Mouse (Mus musculus) liver, embryonic 12.5 days (tissue): ENCODE data around the gene Arrdc1. TPM values are rescaled to one million over a fixed set of nuclear protein-coding genes. Genes with fewer than 3 reads are reported as not detected.
A peak's percentile ranks its signal among the peaks of the same experiment; 100 is the strongest.

ENCODE experiments used
- ATAC-seq: fragments of 200-750 bp; cut with Nextera tagmentation; 2 replicates; pipeline ENCODE4 v1.8.0; 2017; ENCODE audit warnings: moderate number of reproducible peaks, mild to moderate bottlenecking, moderate library complexity
- H3K27ac ChIP-seq: fragments of 300-500 bp; sonication (generic); 2 replicates; pipeline ENCODE4 v1.5.1; 2016; ENCODE audit warnings: mild to moderate bottlenecking
- H3K27me3 ChIP-seq: fragments of 300-500 bp; sonication (generic); replicated peaks from 2 replicates; pipeline ENCODE4 v1.6.1; 2016; ENCODE audit warnings: mild to moderate bottlenecking, moderate library complexity
- H3K36me3 ChIP-seq: fragments of 300-500 bp; sonication (generic); 2 replicates; pipeline ENCODE4 v1.6.1; 2016; ENCODE audit warnings: mild to moderate bottlenecking, moderate library complexity
- H3K4me1 ChIP-seq: fragments of 300-500 bp; sonication (generic); 2 replicates; pipeline ENCODE4 v1.6.1; 2016
- H3K4me2 ChIP-seq: fragments of 300-500 bp; sonication (generic); 2 replicates; pipeline ENCODE4 v1.6.1; 2016; ENCODE audit warnings: mild to moderate bottlenecking, moderate library complexity
- H3K4me3 ChIP-seq: fragments of 300-500 bp; sonication (generic); 2 replicates; pipeline ENCODE4 v1.5.1; 2016; ENCODE audit warnings: mild to moderate bottlenecking, moderate library complexity
- H3K9ac ChIP-seq: fragments of 300-500 bp; sonication (generic); 2 replicates; pipeline ENCODE4 v1.6.1; 2016; ENCODE audit warnings: mild to moderate bottlenecking, moderate library complexity
- H3K9me3 ChIP-seq: fragments of 300-500 bp; sonication (generic); replicated peaks from 2 replicates; pipeline ENCODE4 v1.6.1; 2016; ENCODE audit warnings: mild to moderate bottlenecking, moderate library complexity
- WGBS: fragments of 180-500 bp; shearing (Covaris S2); methylation state at CpG from one replicate; pipeline ENCODE4 v1.1.7; 2016; ENCODE audit not compliant: insufficient replicate concordance; 5-methylcytosine and 5-hydroxymethylcytosine counted together
- polyA plus RNA-seq: library from polyadenylated mRNA; unstranded; fragments of >200 nt; fragmentation: Nextera tagmentation; extraction: Ambion mirVana; gene quantifications from 2 replicates; pipeline ENCODE4 v1.2.1, GENCODE M21; 2016

Gene Arrdc1
- polyA plus RNA-seq, 1 experiment from 2014 or later = 20.2 TPM

DNA sequence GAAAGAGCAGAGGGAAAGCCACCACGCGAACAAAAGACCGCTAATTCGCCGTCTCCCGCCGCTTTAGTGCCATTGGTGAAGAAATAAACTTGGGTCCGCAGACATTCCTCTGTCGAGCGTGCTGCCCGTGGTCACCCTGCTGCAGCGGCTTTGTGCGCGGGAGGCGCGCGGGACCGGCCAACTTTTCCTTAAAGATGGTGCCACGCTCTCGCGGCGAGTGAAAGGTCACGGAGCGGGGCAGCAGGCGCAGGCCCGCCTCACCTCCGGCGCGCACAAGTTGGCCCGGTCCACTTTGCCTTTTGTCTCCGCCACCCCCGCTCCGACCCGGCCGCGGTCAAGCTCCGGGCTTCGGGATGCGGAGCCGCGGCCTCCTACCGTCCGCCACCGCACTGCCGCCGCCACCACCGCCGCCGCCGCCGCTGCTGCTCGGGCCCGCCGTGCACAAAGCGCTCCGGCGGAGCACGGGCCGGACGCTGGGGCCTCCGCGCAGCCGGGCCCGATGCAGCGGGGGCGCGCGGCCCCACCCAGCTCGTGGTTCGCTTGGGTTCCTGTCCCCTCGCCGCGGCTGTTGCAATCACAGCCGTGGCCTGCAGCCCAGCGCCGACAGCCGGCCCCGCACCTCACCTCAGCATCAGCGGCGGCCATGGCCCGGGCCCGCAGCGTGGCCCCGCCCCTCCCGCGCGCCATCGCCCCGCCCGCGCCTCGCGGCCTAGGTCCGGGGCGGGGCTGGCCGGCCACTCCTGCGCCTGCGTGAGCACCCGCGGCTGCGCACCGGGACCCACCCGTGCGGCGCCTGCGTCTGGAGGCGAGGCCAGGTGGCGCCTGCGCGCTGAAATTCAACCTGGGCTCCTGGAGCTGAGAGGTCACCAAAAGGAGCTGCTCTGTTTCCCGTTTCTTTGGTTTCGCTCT, 15.9 kb downstream of the Arrdc1 start, which contains the start of gene Ehmt1:
Gene Ehmt1, minus strand, starts transcription at position 685 of the 909 bp plus-strand sequence.
- peak; percentile 98 for ATAC-seq
- Histone ChIP-seq H3K9me3 (no peaks in the 10 kb centered on the region), H3K27ac (peak within 1 kb of the TSS; percentile 89), H3K4me3 (peak within 1 kb of the TSS; percentile 99), H3K36me3 (no peaks in the 10 kb centered on the region), H3K27me3 (no peaks in the 10 kb centered on the region), H3K4me1 (peaks cover 22% of the 10 kb centered on the region), H3K9ac (peak within 1 kb of the TSS; percentile 97), H3K4me2 (peak within 1 kb of the TSS; percentile 76)
- 0% methylated on average over 87 of the region's 112 CpGs for whole genome bisulfite sequencing

DNA sequence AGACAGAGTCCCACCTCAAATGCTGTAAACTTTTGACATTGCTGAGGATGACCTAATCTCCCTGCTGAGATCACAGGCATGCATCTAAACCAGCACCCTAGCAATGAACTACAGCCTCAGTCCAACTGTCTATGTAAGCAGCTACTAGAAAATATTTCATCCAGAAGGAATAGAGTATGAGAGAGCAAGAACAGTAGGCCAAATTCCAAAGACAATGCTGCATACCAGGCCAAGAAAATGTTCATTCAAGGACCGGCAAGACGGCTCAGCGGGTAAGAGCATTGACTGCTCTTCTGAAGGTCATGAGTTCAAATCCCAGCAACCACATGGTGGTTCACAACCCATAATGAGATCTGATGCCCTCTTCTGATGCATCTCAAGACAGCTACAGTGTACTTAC, 20.3 kb downstream of the Arrdc1 start:
- Histone ChIP-seq H3K4me1 (peaks cover 15% of the 10 kb centered on the region), H3K9ac (no peak overlapping the region), H3K36me3 (peaks cover 8% of the 10 kb centered on the region), H3K9me3 (no peaks in the 10 kb centered on the region), H3K27me3 (no peaks in the 10 kb centered on the region), H3K4me3 (no peak overlapping the region), H3K27ac (no peak overlapping the region), H3K4me2 (no peak overlapping the region)
- 90% methylated on average over 3 of the region's 3 CpGs for WGBS
- no peak for ATAC-seq

- H3K36me3 ChIP-seq = peaks cover 8% of the 10 kb centered on the region
- H3K27me3 ChIP-seq = no peaks in the 10 kb centered on the region
- no peak overlapping the region for H3K4me2 ChIP-seq
- H3K9me3 ChIP-seq = no peaks in the 10 kb centered on the region
- no peak overlapping the region for H3K27ac ChIP-seq
- no peak for ATAC-seq
- no peak overlapping the region for H3K9ac ChIP-seq
- peaks cover 6% of the 10 kb centered on the region for H3K4me1 ChIP-seq
- no peak overlapping the region for H3K4me3 ChIP-seq
Measured at GRCm38 (mm10) chr2:24912589-24912988, 22.5 kb downstream of the Arrdc1 start.

DNA sequence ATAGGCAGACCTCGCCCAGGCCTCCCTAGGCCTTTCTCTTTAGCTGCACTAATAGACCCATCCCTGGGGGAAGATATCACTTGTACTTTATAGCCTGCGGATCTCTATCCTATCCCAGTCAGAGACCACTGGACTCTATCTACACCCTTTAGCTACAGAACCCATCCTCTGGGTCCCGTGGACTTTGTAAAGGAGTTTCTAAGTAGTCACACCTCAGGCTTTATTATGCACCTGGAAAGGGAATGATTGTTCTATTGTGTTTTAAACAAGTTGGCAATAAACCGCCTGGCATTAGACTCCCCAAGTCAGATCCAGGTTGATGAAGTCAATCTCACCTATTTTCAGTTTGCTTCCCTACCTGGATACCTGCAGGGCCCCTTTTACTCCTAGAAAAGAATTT, 22.9 kb downstream of the Arrdc1 start:
- 82% methylated on average over 4 of the region's 4 CpGs for WGBS
- H3K9ac ChIP-seq = no peak overlapping the region
- ATAC-seq = no peak

DNA sequence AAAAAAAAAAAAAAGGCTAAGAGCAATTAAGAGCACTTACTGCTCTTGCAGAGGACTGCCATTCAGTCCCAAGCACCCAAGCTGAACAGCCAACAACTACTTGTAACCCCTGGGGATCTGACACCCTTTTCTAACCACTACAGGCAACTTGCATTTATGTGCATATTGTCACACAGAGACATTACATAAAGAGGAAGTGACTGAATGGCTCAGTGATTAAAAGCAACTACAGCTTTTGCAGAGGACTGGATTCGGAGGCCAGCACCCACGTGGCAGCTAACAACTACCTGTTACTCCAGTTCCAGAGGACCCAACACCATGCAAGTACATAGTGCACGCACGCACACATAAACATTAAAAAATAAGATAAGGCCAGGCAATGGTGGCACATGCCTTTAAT, 24.6 kb downstream of the Arrdc1 start:
- Histone ChIP-seq H3K36me3 (peaks cover 8% of the 10 kb centered on the region), H3K4me3 (no peak overlapping the region), H3K9ac (no peak overlapping the region), H3K4me1 (peaks cover 15% of the 10 kb centered on the region), H3K27me3 (no peaks in the 10 kb centered on the region), H3K4me2 (no peak overlapping the region), H3K9me3 (no peaks in the 10 kb centered on the region), H3K27ac (no peak overlapping the region)
- no peak for ATAC-seq
- WGBS = 62% methylated on average over 4 of the region's 4 CpGs

More for the DNA sequence above, 22.9 kb downstream of the Arrdc1 start:
- no peak overlapping the region for H3K4me3 ChIP-seq
- no peak overlapping the region for H3K27ac ChIP-seq
- no peak overlapping the region for H3K4me2 ChIP-seq
- H3K27me3 ChIP-seq = no peaks in the 10 kb centered on the region
- H3K36me3 ChIP-seq = peaks cover 8% of the 10 kb centered on the region
- H3K4me1 ChIP-seq = peaks cover 2% of the 10 kb centered on the region
- no peaks in the 10 kb centered on the region for H3K9me3 ChIP-seq

DNA sequence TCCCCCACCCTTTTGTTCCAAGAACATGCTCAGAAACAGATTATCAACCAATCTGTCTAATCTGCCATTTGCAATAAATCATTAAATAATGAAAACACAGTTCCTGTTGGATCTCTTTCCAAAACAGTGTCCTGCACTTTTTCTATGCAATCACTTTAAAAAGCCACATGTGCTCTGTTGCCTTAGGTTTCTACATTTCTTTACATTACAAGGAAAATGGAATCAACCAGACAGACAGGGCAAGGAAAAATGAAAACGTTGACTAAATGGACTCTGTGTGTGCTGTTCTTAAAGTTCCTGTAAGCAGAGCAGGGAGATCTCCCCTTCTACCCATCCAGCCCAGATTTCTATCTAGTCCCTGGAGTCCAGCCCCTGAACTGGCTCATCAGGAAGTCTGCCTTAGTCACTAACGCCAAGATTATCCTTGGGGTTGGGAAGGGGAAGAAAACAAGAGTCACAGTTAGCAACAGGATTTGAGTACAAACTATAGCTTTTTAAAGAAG, 29.3 kb downstream of the Arrdc1 start:
- Histone ChIP-seq H3K4me1 (peaks cover 46% of the 10 kb centered on the region), H3K4me2 (no peak overlapping the region), H3K36me3 (no peaks in the 10 kb centered on the region), H3K4me3 (no peak overlapping the region), H3K9me3 (no peaks in the 10 kb centered on the region), H3K9ac (no peak overlapping the region), H3K27ac (no peak overlapping the region; the same call in 1 of the 2 replicates), H3K27me3 (no peaks in the 10 kb centered on the region)
- ATAC-seq = no peak
- WGBS = 19% methylated on average over 2 of the region's 2 CpGs

- WGBS = 82% methylated on average over 11 of the region's 11 CpGs
- Histone ChIP-seq H3K9me3 (no peaks in the 10 kb centered on the region), H3K4me3 (no peak overlapping the region), H3K27ac (no peak overlapping the region), H3K4me2 (no peak overlapping the region), H3K4me1 (peaks cover 51% of the 10 kb centered on the region), H3K36me3 (no peaks in the 10 kb centered on the region), H3K27me3 (no peaks in the 10 kb centered on the region), H3K9ac (no peak overlapping the region)
- ATAC-seq = no peak
Measured at GRCm38 (mm10) chr2:24904823-24905652, 30.0 kb downstream of the Arrdc1 start.

GRCm38 (mm10) chr2:24902999-24903398, 32.1 kb downstream of the Arrdc1 start:
- 71% methylated on average over 6 of the region's 6 CpGs for WGBS

DNA sequence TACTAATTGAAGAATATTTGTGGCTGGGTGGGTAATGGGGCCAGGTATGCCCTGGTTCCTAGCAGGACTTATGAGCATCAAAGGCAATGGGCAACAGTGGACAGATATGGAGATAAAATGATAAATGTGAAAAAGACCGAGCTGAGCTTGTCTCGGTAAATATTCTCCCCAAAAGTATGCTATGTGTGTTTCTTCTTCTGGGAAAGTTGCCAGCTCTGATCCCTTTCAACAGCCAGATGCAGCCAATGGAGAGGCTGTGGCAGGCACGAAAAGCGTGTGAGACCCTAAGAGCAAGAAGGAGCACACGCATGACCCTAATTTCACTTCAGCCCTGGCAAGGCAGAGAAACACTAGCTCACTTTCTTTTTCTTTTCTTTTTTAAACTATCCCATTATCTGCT, 34.0 kb downstream of the Arrdc1 start:
- Histone ChIP-seq H3K9me3 (no peaks in the 10 kb centered on the region), H3K4me2 (no peak overlapping the region), H3K4me3 (no peak overlapping the region), H3K27ac (no peak overlapping the region), H3K9ac (no peak overlapping the region), H3K4me1 (peaks cover 41% of the 10 kb centered on the region), H3K27me3 (no peaks in the 10 kb centered on the region), H3K36me3 (peaks cover 13% of the 10 kb centered on the region)
- no peak for ATAC-seq
- 72% methylated on average over 5 of the region's 5 CpGs for WGBS

More at GRCm38 (mm10) chr2:24902999-24903398, 32.1 kb downstream of the Arrdc1 start:
- Histone ChIP-seq H3K4me2 (no peak overlapping the region), H3K4me1 (peaks cover 51% of the 10 kb centered on the region), H3K27ac (no peak overlapping the region), H3K4me3 (no peak overlapping the region), H3K9ac (no peak overlapping the region), H3K27me3 (no peaks in the 10 kb centered on the region), H3K36me3 (peaks cover 8% of the 10 kb centered on the region), H3K9me3 (no peaks in the 10 kb centered on the region)
- no peak for ATAC-seq

- Histone ChIP-seq H3K27me3 (no peaks in the 10 kb centered on the region), H3K9me3 (no peaks in the 10 kb centered on the region), H3K4me2 (no peak overlapping the region), H3K27ac (no peak overlapping the region), H3K36me3 (peaks cover 13% of the 10 kb centered on the region), H3K4me1 (peaks cover 42% of the 10 kb centered on the region), H3K9ac (no peak overlapping the region), H3K4me3 (no peak overlapping the region)
- no peak for ATAC-seq
- 85% methylated on average over 2 of the region's 2 CpGs for WGBS
Measured at GRCm38 (mm10) chr2:24899292-24899691, 35.8 kb downstream of the Arrdc1 start.

GRCm38 (mm10) chr2:24896761-24897160, 38.3 kb downstream of the Arrdc1 start:
- Histone ChIP-seq H3K4me3 (no peak overlapping the region), H3K36me3 (peaks cover 13% of the 10 kb centered on the region), H3K27ac (no peak overlapping the region), H3K4me1 (peaks cover 42% of the 10 kb centered on the region), H3K27me3 (no peaks in the 10 kb centered on the region), H3K4me2 (no peak overlapping the region), H3K9me3 (no peaks in the 10 kb centered on the region), H3K9ac (no peak overlapping the region)
- 63% methylated on average over 4 of the region's 4 CpGs for WGBS
- no peak for ATAC-seq

DNA sequence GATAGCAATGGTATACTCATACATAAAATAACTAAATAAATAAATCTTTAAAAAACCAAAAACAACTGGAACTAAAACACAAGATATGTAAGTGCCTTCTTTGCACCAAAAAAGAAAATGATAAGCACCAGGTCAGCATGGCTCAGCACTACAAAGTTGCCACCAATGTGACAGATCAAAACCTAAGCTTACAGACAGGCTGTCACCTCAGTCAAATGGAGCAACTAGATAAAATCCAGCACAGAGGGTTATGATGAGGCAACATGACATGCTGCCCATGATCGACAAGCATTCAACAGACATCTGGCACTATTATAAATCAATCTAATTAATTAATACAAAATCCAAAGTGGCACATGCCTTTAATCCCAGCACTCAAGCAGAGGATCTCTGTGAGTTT, 40.8 kb downstream of the Arrdc1 start:
- Histone ChIP-seq H3K27me3 (no peaks in the 10 kb centered on the region), H3K4me1 (peaks cover 46% of the 10 kb centered on the region), H3K27ac (no peak overlapping the region), H3K9ac (no peak overlapping the region), H3K36me3 (peaks cover 9% of the 10 kb centered on the region), H3K9me3 (no peaks in the 10 kb centered on the region), H3K4me2 (no peak overlapping the region), H3K4me3 (no peak overlapping the region)
- ATAC-seq = no peak
- 61% methylated on average over 1 of the region's 1 CpGs for WGBS
